Mouse (Mus musculus) liver, adult 2 months (tissue): ENCODE measurements around the gene Senp3. TPM values are rescaled to one million over a fixed set of nuclear protein-coding genes. Genes with fewer than 3 reads are reported as not detected.
A peak's percentile ranks its signal among the peaks of the same experiment; 100 is the strongest.

Source experiments
- DNase-seq: peaks from one replicate; pipeline ENCODE4 v3.0.0-alpha.2; 2011; ENCODE audit warnings: low read depth, low spot score; ENCODE audit errors: extremely low read depth
- H3K27ac ChIP-seq: fragments of 200-500 bp; replicated peaks from 2 replicates; pipeline ENCODE4 v1.5.1; 2012; ENCODE audit warnings: low read depth, mild to moderate bottlenecking, control low read depth, inconsistent platforms, low read length; ENCODE audit not compliant: insufficient read depth
- H3K27me3 ChIP-seq: fragments of 200-500 bp; 2 replicates; pipeline ENCODE4 v1.6.1; 2012; ENCODE audit warnings: mild to moderate bottlenecking, moderate library complexity, low read length, inconsistent platforms; ENCODE audit not compliant: control insufficient read depth, insufficient read depth
- H3K36me3 ChIP-seq: fragments of 200-500 bp; 2 replicates; pipeline ENCODE4 v1.6.1; 2012; ENCODE audit warnings: low read length, inconsistent platforms; ENCODE audit not compliant: control insufficient read depth, insufficient read depth
- H3K4me1 ChIP-seq: fragments of 200-500 bp; 2 replicates; pipeline ENCODE4 v1.6.1; 2011; ENCODE audit warnings: low read length; ENCODE audit not compliant: control insufficient read depth, insufficient read depth
- H3K4me3 ChIP-seq: fragments of 200-500 bp; 2 replicates; pipeline ENCODE4 v1.5.1; 2011; ENCODE audit warnings: low read depth, mild to moderate bottlenecking, control low read depth, low read length, moderate library complexity; ENCODE audit not compliant: insufficient read depth
- H3K79me2 ChIP-seq: fragments of 200-500 bp; 2 replicates; pipeline ENCODE4 v1.6.1; 2012; ENCODE audit warnings: inconsistent platforms, mild to moderate bottlenecking, low read length, moderate library complexity; ENCODE audit not compliant: control insufficient read depth, insufficient read depth
- H3K9ac ChIP-seq: fragments of 200-500 bp; 2 replicates; pipeline ENCODE4 v1.6.1; 2012; ENCODE audit warnings: low read depth, mild to moderate bottlenecking, control low read depth, inconsistent platforms, low read length
- CTCF ChIP-seq: fragments of 200-500 bp; IDR thresholded peaks from 2 replicates; pipeline ENCODE4 v1.5.1; 2011; ENCODE audit warnings: low read depth, low read length, control low read depth
- POLR2A ChIP-seq: fragments of 200-500 bp; IDR thresholded peaks from 2 replicates; pipeline ENCODE4 v1.6.1; 2011; ENCODE audit warnings: low read length, control low read depth; ENCODE audit not compliant: insufficient read depth; ENCODE audit errors: extremely low read depth
- WGBS: fragments of 180-500 bp; shearing (Covaris S2); methylation state at CpG from one replicate; pipeline ENCODE4 v1.1.7; 2018; 5-methylcytosine and 5-hydroxymethylcytosine counted together
- polyA plus RNA-seq: library from polyadenylated mRNA; depleted of rRNA; stranded (reverse); fragments of >200 nt; gene quantifications from 2 replicates; pipeline ENCODE4 v1.2.3, GENCODE M21; 2012
- total RNA-seq: library from RNA; depleted of rRNA; stranded (reverse); fragments of >200 nt; gene quantifications from 2 replicates; pipeline ENCODE4 v1.2.3, GENCODE M21; 2014

The Senp3 gene
- total and polyA plus RNA-seq, 2 experiments, result 25.8 to 26.2 TPM

DNA sequence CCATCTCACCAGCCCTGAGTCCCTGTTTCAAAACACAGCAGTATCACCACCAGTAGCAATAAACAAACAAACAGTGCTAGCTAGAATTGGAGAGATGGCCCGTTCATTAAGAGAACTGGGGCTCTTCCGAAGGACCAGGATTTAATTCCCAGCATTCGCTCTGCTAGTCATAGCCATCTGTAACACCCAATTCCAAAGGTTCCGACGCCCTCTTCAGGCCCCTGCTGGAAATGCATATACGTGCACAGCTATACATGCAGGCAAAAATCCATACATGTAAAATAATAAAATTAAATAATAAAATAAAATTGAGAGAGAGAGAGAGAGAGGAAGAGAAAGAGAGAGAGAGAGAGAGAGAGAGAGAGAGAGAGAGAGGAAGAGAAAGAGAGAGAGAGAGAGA is 37.5 kb upstream of the Senp3 start:
- Histone ChIP-seq H3K4me3 (no peak overlapping the region), H3K36me3 (no peaks in the 10 kb centered on the region), H3K4me1 (peaks cover 4% of the 10 kb centered on the region; the same call in 1 of the 2 replicates), H3K79me2 (no peaks in the 10 kb centered on the region), H3K9ac (no peak overlapping the region), H3K27ac (no peak overlapping the region), H3K27me3 (no peaks in the 10 kb centered on the region)
- no peak for DNase-seq
- WGBS, result 82% methylated on average over 6 of the region's 6 CpGs
- no peak for TF ChIP-seq POLR2A
- 0 out of 2 replicates have a peak, but pooled peaks have one; percentile 13 for TF ChIP-seq CTCF

DNA sequence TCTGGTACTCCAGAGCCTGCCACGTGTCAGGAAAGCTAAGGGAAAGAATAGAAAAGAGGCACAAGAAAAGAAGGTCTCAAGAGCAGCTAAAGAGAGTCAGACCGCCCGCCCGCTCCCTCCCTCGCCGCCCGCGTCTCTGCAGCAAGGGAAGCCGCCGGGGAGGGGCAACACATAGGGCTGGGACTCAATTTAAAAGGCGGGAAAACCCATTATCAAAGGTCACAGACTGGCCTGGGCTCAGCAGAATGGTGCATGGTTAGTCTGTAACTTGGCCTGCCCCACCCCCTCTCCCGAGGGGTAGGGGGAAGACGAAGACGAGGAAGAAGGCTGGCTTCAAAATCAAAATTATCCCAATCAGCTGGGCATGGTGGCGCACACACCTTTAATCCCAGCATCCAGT is 36.8 kb upstream of the Senp3 start:
- no peaks in the 10 kb centered on the region for H3K36me3 ChIP-seq
- H3K79me2 ChIP-seq, result no peaks in the 10 kb centered on the region
- TF ChIP-seq CTCF (no peak), POLR2A (no peak)
- H3K27ac ChIP-seq, result no peak overlapping the region
- no peaks in the 10 kb centered on the region for H3K27me3 ChIP-seq
- WGBS, result 37% methylated on average over 15 of the region's 15 CpGs
- no peak for DNase-seq
- H3K9ac ChIP-seq, result no peak overlapping the region
- peaks cover 4% of the 10 kb centered on the region; the same call in 1 of the 2 replicates for H3K4me1 ChIP-seq
- H3K4me3 ChIP-seq, result no peak overlapping the region

DNA sequence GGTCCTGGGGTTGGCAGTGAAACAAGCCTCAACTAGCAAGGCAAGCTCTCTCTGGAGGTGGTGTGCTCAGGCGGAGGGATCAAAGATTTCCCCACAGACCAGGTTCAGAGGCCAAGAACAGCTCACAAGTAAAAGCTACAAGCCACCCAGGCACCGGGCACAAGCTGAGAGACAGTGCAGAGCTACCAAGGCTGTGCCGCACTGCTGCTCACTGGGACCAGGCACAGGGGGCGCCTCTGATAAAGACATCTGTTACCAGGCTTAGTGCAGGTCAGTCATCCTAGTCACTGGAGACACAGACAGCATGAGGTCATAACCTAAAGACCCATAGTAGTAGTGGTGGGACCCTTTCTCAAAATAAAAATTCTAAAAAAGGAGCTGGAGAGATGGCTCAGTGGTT is 35.1 kb upstream of the Senp3 start:
- no peak overlapping the region for H3K4me3 ChIP-seq
- H3K9ac ChIP-seq, result no peak overlapping the region
- H3K27ac ChIP-seq, result no peak overlapping the region
- no peaks in the 10 kb centered on the region for H3K79me2 ChIP-seq
- 55% methylated on average over 4 of the region's 4 CpGs for WGBS
- H3K36me3 ChIP-seq, result no peaks in the 10 kb centered on the region
- peaks cover 4% of the 10 kb centered on the region; the same call in 1 of the 2 replicates for H3K4me1 ChIP-seq
- no peak for TF ChIP-seq POLR2A
- no peak for TF ChIP-seq CTCF
- H3K27me3 ChIP-seq, result no peaks in the 10 kb centered on the region
- no peak for DNase-seq

DNA sequence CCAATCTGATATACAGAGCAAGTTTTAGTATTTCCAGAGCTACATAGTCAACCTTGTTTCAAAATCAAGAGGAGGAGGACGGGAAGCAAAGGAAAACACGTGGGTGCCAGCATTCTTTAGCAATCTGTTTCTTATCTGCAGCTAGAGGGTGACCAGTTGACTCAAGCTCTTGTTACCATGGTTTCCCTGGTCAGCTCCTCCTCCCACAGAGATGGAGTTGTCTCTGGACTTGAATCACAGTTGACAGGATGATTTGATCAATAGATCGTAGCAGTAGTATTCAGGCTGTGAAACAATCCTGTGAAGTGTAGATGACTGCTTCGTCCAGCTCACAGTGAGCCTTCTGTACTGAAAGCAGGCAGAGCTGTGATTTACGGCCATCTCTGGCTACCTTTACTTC is 34.0 kb upstream of the Senp3 start:
- H3K27ac ChIP-seq, result no peak overlapping the region; the same call in 1 of the 2 replicates
- DNase-seq, result peak; percentile 98
- no peaks in the 10 kb centered on the region for H3K27me3 ChIP-seq
- WGBS, result 6% methylated on average over 5 of the region's 5 CpGs
- no peak overlapping the region for H3K4me3 ChIP-seq
- TF ChIP-seq CTCF (no peak), POLR2A (no peak)
- H3K9ac ChIP-seq, result no peak overlapping the region
- H3K36me3 ChIP-seq, result no peaks in the 10 kb centered on the region
- no peaks in the 10 kb centered on the region for H3K79me2 ChIP-seq
- H3K4me1 ChIP-seq, result peaks cover 4% of the 10 kb centered on the region; the same call in 1 of the 2 replicates

DNA sequence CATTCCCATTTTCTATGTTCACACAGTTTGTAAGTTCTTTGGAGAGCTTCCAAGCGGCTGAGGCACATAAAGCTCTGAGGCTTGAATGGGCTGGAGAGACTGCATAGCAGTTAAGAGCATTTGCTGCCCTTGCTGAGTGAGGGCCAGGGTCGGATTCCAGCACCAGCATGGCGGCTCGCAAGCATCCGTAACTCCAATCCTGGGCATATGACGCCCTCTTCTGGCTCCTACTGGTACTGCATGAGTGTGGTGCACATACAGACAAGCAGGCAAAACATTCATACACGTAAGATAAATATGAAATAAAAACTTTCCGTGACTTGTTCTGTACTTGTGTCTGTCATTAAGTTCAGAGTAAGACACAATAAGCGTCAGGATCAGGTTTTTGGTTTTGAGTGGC is 33.6 kb upstream of the Senp3 start:
- peak; percentile 82 for TF ChIP-seq CTCF
- no peak for TF ChIP-seq POLR2A
- WGBS, result 52% methylated on average over 9 of the region's 9 CpGs
- no peaks in the 10 kb centered on the region for H3K36me3 ChIP-seq
- no peaks in the 10 kb centered on the region for H3K79me2 ChIP-seq
- H3K27me3 ChIP-seq, result no peaks in the 10 kb centered on the region
- H3K4me1 ChIP-seq, result peaks cover 4% of the 10 kb centered on the region; the same call in 1 of the 2 replicates
- no peak overlapping the region for H3K4me3 ChIP-seq
- H3K9ac ChIP-seq, result no peak overlapping the region
- peak overlapping the region; percentile 0; the same call in 1 of the 2 replicates for H3K27ac ChIP-seq
- no peak for DNase-seq

DNA sequence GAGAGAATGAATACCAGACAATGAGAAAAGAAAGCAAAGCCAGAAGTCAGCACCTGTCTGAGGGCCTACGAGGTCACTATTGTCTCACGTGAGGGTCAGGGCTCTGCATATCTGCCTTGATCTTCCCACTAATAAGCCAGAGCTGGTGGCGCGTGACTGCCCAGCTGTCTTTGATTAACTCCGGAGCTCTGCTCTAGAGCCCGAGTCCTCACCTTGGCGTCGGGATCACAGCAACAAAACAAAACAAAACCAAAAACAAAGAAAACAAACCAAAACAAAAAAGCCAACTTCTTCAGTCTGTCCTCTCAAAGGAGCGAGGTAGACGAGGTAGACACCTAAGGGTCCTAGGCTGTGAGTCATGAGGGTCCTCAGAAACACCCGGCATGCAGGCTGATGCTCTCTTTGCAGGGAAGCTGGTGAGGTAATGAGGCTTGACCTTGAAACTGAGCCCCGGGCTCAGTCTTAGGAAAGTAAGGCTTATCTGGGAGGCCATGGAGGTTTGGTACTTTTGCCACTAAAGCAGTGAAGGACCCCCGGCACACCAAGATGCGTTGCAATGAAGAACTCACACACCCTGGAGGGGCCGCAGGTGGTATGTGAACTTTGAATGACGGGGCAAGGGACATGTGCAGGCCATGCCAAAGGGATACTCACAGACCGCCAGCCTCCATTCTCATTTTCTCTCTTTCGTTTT is 32.9 kb upstream of the Senp3 start:
- H3K4me1 ChIP-seq, result peaks cover 4% of the 10 kb centered on the region; the same call in 1 of the 2 replicates
- no peak for TF ChIP-seq CTCF
- no peak for TF ChIP-seq POLR2A
- WGBS, result 90% methylated on average over 18 of the region's 18 CpGs
- no peak overlapping the region for H3K4me3 ChIP-seq
- H3K27ac ChIP-seq, result no peak overlapping the region
- H3K79me2 ChIP-seq, result no peaks in the 10 kb centered on the region
- DNase-seq, result no peak
- H3K9ac ChIP-seq, result no peak overlapping the region
- no peaks in the 10 kb centered on the region for H3K27me3 ChIP-seq
- H3K36me3 ChIP-seq, result no peaks in the 10 kb centered on the region
